Mouse (Mus musculus): ENCODE data around the gene Ttc3. TPM values are rescaled to one million over a fixed set of nuclear protein-coding genes. Genes with fewer than 3 reads are reported as not detected.
"Not testable (repeated sequence)": the region's sequence is repeated elsewhere in the genome, so short reads cannot be mapped to it uniquely, and the experiment has no call there.

Gene Ttc3
- polyA plus RNA-seq, 1 experiment from 2014 or later, result 624 TPM

- H3K27me3 ChIP-seq (ENCODE audit: control insufficient read depth, insufficient read depth, low read length), result peaks cover 18% of the 10 kb centered on the region
- WGBS, result 59% methylated on average over 5 of the region's 5 CpGs
- DNase-seq (ENCODE audit: low spot score) (peak; percentile 70), ATAC-seq (ENCODE audit: low FRiP score) (no peak)
- H3K4me2 ChIP-seq (replicated peaks; ENCODE audit: low read depth, low read length), result no peak overlapping the region
- no peak overlapping the region for H3K27ac ChIP-seq (ENCODE audit: low read depth, low read length)
- no peak overlapping the region for H3K9ac ChIP-seq (ENCODE audit: low read depth, low read length)
- no peaks in the 10 kb centered on the region for H3K9me3 ChIP-seq (ENCODE audit: control insufficient read depth, low read length)
- no peaks in the 10 kb centered on the region for H3K36me3 ChIP-seq (ENCODE audit: control insufficient read depth, insufficient read depth, low read length)
- H3K4me1 ChIP-seq (replicated peaks; ENCODE audit: control insufficient read depth, insufficient read depth, low read length), result peaks cover 7% of the 10 kb centered on the region; the same call in 1 of the 2 replicates
- no peak overlapping the region for H3K4me3 ChIP-seq (ENCODE audit: low read depth, low read length)
These were observed 38.5 kb upstream of the Ttc3 start for GRCm38 (mm10) chr16:94331886-94332252.

- H3K4me1 ChIP-seq (replicated peaks; ENCODE audit: control insufficient read depth, insufficient read depth, low read length), result 0 out of 2 replicates have a peak, but pooled peaks cover 2% of the 10 kb centered on the region
- no peak for ATAC-seq (ENCODE audit: low FRiP score)
- no peak overlapping the region for H3K4me2 ChIP-seq (replicated peaks; ENCODE audit: low read depth, low read length)
- no peaks in the 10 kb centered on the region for H3K27me3 ChIP-seq (ENCODE audit: control insufficient read depth, insufficient read depth, low read length)
- WGBS, result 50% methylated on average over 5 of the region's 5 CpGs
- H3K36me3 ChIP-seq (ENCODE audit: control insufficient read depth, insufficient read depth, low read length), result no peaks in the 10 kb centered on the region
- H3K9ac ChIP-seq (ENCODE audit: low read depth, low read length), result no peak overlapping the region
- H3K4me3 ChIP-seq (ENCODE audit: low read depth, low read length), result no peak overlapping the region
- DNase-seq (ENCODE audit: low spot score), result no peak
- no peak overlapping the region for H3K27ac ChIP-seq (ENCODE audit: low read depth, low read length)
- H3K9me3 ChIP-seq (ENCODE audit: control insufficient read depth, low read length), result no peaks in the 10 kb centered on the region
These were observed 34.8 kb upstream of the Ttc3 start for GRCm38 (mm10) chr16:94335656-94336055.

GRCm38 (mm10) chr16:94339164-94340160 is 31.0 kb upstream of the Ttc3 start:
- not testable (repeated sequence) for DNase-seq (ENCODE audit: low spot score); ATAC-seq (ENCODE audit: low FRiP score); H3K36me3 ChIP-seq (ENCODE audit: control insufficient read depth, insufficient read depth, low read length); H3K4me2 ChIP-seq (replicated peaks; ENCODE audit: low read depth, low read length); H3K4me1 ChIP-seq (replicated peaks; ENCODE audit: control insufficient read depth, insufficient read depth, low read length); H3K27me3 ChIP-seq (ENCODE audit: control insufficient read depth, insufficient read depth, low read length); H3K4me3 ChIP-seq (ENCODE audit: low read depth, low read length); H3K9me3 ChIP-seq (ENCODE audit: control insufficient read depth, low read length); H3K9ac ChIP-seq (ENCODE audit: low read depth, low read length); H3K27ac ChIP-seq (ENCODE audit: low read depth, low read length)
- 91% methylated on average over 18 of the region's 22 CpGs for WGBS

DNA sequence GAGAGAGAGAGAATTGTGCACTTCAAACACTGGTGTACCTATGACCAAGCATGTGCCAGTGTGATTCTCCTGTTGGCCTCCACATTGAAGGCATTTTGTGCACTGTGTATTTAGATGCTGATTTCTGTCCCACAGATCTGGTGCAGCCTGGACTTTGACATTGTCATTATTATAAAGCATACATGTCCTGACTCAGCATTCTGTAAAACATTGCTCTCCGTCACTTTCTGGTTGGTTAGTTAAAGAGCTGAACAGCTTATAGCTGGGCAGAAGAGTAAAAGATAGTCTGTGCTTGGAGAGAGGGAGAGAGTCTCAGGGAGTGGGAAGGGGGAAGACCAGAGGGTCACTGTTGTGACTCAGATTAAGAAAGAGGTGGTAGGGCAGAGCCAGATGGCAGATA is 24.7 kb upstream of the Ttc3 start:
- Histone ChIP-seq H3K9ac (ENCODE audit: low read depth, low read length) (no peak overlapping the region), H3K9me3 (ENCODE audit: control insufficient read depth, low read length) (no peaks in the 10 kb centered on the region), H3K36me3 (ENCODE audit: control insufficient read depth, insufficient read depth, low read length) (no peaks in the 10 kb centered on the region), H3K27me3 (ENCODE audit: control insufficient read depth, insufficient read depth, low read length) (no peaks in the 10 kb centered on the region), H3K4me2 (replicated peaks; ENCODE audit: low read depth, low read length) (no peak overlapping the region), H3K4me3 (ENCODE audit: low read depth, low read length) (no peak overlapping the region), H3K4me1 (replicated peaks; ENCODE audit: control insufficient read depth, insufficient read depth, low read length) (no peaks in the 10 kb centered on the region), H3K27ac (ENCODE audit: low read depth, low read length) (no peak overlapping the region)
- WGBS, result 89% methylated on average over 1 of the region's 1 CpGs
- ATAC-seq (ENCODE audit: low FRiP score) (no peak), DNase-seq (ENCODE audit: low spot score) (no peak)

- no peak for ATAC-seq (ENCODE audit: low FRiP score)
- Histone ChIP-seq H3K27me3 (ENCODE audit: control insufficient read depth, insufficient read depth, low read length) (no peaks in the 10 kb centered on the region), H3K27ac (ENCODE audit: low read depth, low read length) (no peak overlapping the region), H3K4me1 (replicated peaks; ENCODE audit: control insufficient read depth, insufficient read depth, low read length) (no peaks in the 10 kb centered on the region), H3K36me3 (ENCODE audit: control insufficient read depth, insufficient read depth, low read length) (no peaks in the 10 kb centered on the region), H3K4me2 (replicated peaks; ENCODE audit: low read depth, low read length) (no peak overlapping the region), H3K9ac (ENCODE audit: low read depth, low read length) (no peak overlapping the region), H3K9me3 (ENCODE audit: control insufficient read depth, low read length) (no peaks in the 10 kb centered on the region), H3K4me3 (ENCODE audit: low read depth, low read length) (no peak overlapping the region)
- WGBS, result 72% methylated on average over 7 of the region's 7 CpGs
- no peak for DNase-seq (ENCODE audit: low spot score)
These were observed 23.2 kb upstream of the Ttc3 start for GRCm38 (mm10) chr16:94347080-94347731.

GRCm38 (mm10) chr16:94348779-94349178 is 21.6 kb upstream of the Ttc3 start:
- Histone ChIP-seq H3K9me3 (ENCODE audit: control insufficient read depth, low read length) (no peaks in the 10 kb centered on the region), H3K27ac (ENCODE audit: low read depth, low read length) (no peak overlapping the region), H3K9ac (ENCODE audit: low read depth, low read length) (no peak overlapping the region), H3K4me2 (replicated peaks; ENCODE audit: low read depth, low read length) (no peak overlapping the region), H3K4me3 (ENCODE audit: low read depth, low read length) (no peak overlapping the region), H3K4me1 (replicated peaks; ENCODE audit: control insufficient read depth, insufficient read depth, low read length) (no peaks in the 10 kb centered on the region), H3K27me3 (ENCODE audit: control insufficient read depth, insufficient read depth, low read length) (no peaks in the 10 kb centered on the region), H3K36me3 (ENCODE audit: control insufficient read depth, insufficient read depth, low read length) (no peaks in the 10 kb centered on the region)
- 89% methylated on average over 2 of the region's 2 CpGs for WGBS
- no peak for ATAC-seq (ENCODE audit: low FRiP score)
- no peak for DNase-seq (ENCODE audit: low spot score)

- Histone ChIP-seq H3K36me3 (ENCODE audit: control insufficient read depth, insufficient read depth, low read length) (no peaks in the 10 kb centered on the region), H3K4me3 (ENCODE audit: low read depth, low read length) (no peak overlapping the region), H3K27ac (ENCODE audit: low read depth, low read length) (no peak overlapping the region), H3K4me2 (replicated peaks; ENCODE audit: low read depth, low read length) (no peak overlapping the region), H3K9me3 (ENCODE audit: control insufficient read depth, low read length) (no peaks in the 10 kb centered on the region), H3K27me3 (ENCODE audit: control insufficient read depth, insufficient read depth, low read length) (no peaks in the 10 kb centered on the region), H3K9ac (ENCODE audit: low read depth, low read length) (no peak overlapping the region), H3K4me1 (replicated peaks; ENCODE audit: control insufficient read depth, insufficient read depth, low read length) (no peaks in the 10 kb centered on the region)
- ATAC-seq (ENCODE audit: low FRiP score), result no peak
- 77% methylated on average over 11 of the region's 11 CpGs for WGBS
- no peak for DNase-seq (ENCODE audit: low spot score)
These were observed 20.7 kb upstream of the Ttc3 start for GRCm38 (mm10) chr16:94349588-94350286.

- H3K4me3 ChIP-seq (ENCODE audit: low read depth, low read length), result no peak overlapping the region
- H3K36me3 ChIP-seq (ENCODE audit: control insufficient read depth, insufficient read depth, low read length), result no peaks in the 10 kb centered on the region
- no peak overlapping the region for H3K27ac ChIP-seq (ENCODE audit: low read depth, low read length)
- no peak overlapping the region for H3K9ac ChIP-seq (ENCODE audit: low read depth, low read length)
- WGBS, result 78% methylated on average over 10 of the region's 10 CpGs
- H3K9me3 ChIP-seq (ENCODE audit: control insufficient read depth, low read length), result no peaks in the 10 kb centered on the region
- H3K4me1 ChIP-seq (replicated peaks; ENCODE audit: control insufficient read depth, insufficient read depth, low read length), result no peaks in the 10 kb centered on the region
- ATAC-seq (ENCODE audit: low FRiP score) (no peak), DNase-seq (ENCODE audit: low spot score) (no peak)
- no peak overlapping the region for H3K4me2 ChIP-seq (replicated peaks; ENCODE audit: low read depth, low read length)
- H3K27me3 ChIP-seq (ENCODE audit: control insufficient read depth, insufficient read depth, low read length), result no peaks in the 10 kb centered on the region
These were observed 20.1 kb upstream of the Ttc3 start for GRCm38 (mm10) chr16:94350287-94350677.

All from hindbrain, embryonic 11.5 days (tissue).